In the genomic region with DNA sequence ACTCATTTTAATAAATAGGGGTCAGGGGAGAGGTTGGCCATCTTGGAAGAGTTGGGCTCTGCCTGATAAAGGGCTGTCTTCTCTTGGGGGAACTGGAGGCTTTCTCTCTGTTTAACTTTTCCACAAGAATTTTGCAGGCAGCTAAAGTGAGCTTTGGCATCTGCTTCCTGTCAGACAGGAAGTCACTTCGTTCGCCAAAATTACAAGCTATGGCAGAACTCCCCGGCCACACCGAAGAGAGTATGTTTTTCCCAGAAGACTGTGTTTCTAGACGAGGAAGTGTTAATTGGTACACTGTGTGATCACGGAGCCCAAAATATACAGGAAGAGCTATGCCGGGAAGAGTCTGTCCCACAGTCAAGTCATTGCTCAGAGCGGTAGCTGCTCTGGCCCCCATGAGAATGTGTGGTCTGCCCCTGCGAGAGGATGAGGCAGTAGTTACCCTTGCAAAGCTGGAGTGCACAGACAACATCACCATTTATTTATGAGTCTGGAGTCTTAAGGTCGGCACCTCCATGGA, we compare ENCODE assay signal across 8 mouse cellular contexts.
DNase-seq lines count a peak whose midpoint lies in the region; ATAC-seq and TF ChIP-seq lines count a peak whose summit lies in the region.

No protein-coding gene starts in this region.

- TF ChIP-seq POLR2A in small intestine, adult 2 months (IDR thresholded peaks at IDR 0.05; ENCODE audit: low read depth, low read length), result no peak

- no peaks in the 10 kb centered on the region for H3K36me3 ChIP-seq in lung, embryonic 16.5 days (ENCODE audit: control insufficient read depth, insufficient read depth, low read length)
- H3K36me3 ChIP-seq in kidney, postnatal 0 days (ENCODE audit: insufficient read depth, low read length), result no peaks in the 10 kb centered on the region
- H3K36me3 ChIP-seq in small intestine, adult 2 months (ENCODE audit: control insufficient read depth, insufficient read depth, low read length), result no peaks in the 10 kb centered on the region

- peak; percentile 40; the same call in 1 of the 2 replicates for ATAC-seq in lung, embryonic 16.5 days (ENCODE audit: low read depth)
- no peak for ATAC-seq in kidney, postnatal 0 days (replicated peaks; ENCODE audit: low FRiP score, low read depth)

- no peaks in the 10 kb centered on the region for H3K9me3 ChIP-seq in lung, embryonic 16.5 days (ENCODE audit: control insufficient read depth, low read length)
- no peaks in the 10 kb centered on the region for H3K9me3 ChIP-seq in kidney, postnatal 0 days (replicated peaks; ENCODE audit: low read length)

- H3K27me3 ChIP-seq in lung, embryonic 16.5 days (ENCODE audit: control insufficient read depth, insufficient read depth, low read depth, low read length), result no peaks in the 10 kb centered on the region
- H3K27me3 ChIP-seq in kidney, postnatal 0 days (ENCODE audit: insufficient read depth, low read length), result no peaks in the 10 kb centered on the region
- no peaks in the 10 kb centered on the region for H3K27me3 ChIP-seq in small intestine, adult 2 months (ENCODE audit: control insufficient read depth, insufficient read depth, low read length)

- 30% methylated on average over 10 of the region's 10 CpGs for whole genome bisulfite sequencing in lung, embryonic 16.5 days
- WGBS in kidney, postnatal 0 days, result 39% methylated on average over 10 of the region's 10 CpGs
- WGBS in small intestine, adult 2 months, result 12% methylated on average over 10 of the region's 10 CpGs

- H3K4me1 ChIP-seq in lung, embryonic 16.5 days (replicated peaks; ENCODE audit: control insufficient read depth, insufficient read depth, low read length), result peaks cover 45% of the 10 kb centered on the region
- peaks cover 32% of the 10 kb centered on the region for H3K4me1 ChIP-seq in kidney, postnatal 0 days (replicated peaks; ENCODE audit: insufficient read depth, low read length)
- H3K4me1 ChIP-seq in small intestine, adult 2 months (ENCODE audit: control insufficient read depth, insufficient read depth, insufficient read length, low read length), result peaks cover 30% of the 10 kb centered on the region; the same call in 1 of the 2 replicates

- no peak for TF ChIP-seq CTCF in kidney, postnatal 0 days (IDR thresholded peaks at IDR 0.05; ENCODE audit: low read depth)
- no peak for TF ChIP-seq CTCF in small intestine, adult 2 months (IDR thresholded peaks at IDR 0.05; ENCODE audit: extremely low read depth, insufficient read length, insufficient replicate concordance, low read depth, low read length)

- H3K9ac ChIP-seq in lung, embryonic 16.5 days (ENCODE audit: low read length), result no peak overlapping the region
- no peak overlapping the region for H3K9ac ChIP-seq in kidney, postnatal 0 days (ENCODE audit: low read depth, low read length)

- peak overlapping the region; percentile 0; the same call in 1 of the 2 replicates for H3K4me2 ChIP-seq in lung, embryonic 16.5 days (ENCODE audit: low read depth, low read length)
- no peak overlapping the region for H3K4me2 ChIP-seq in kidney, postnatal 0 days (ENCODE audit: low read length)

- H3K4me3 ChIP-seq in lung, embryonic 16.5 days (ENCODE audit: low read length), result no peak overlapping the region
- H3K4me3 ChIP-seq in kidney, postnatal 0 days (replicated peaks; ENCODE audit: low read depth, low read length), result no peak overlapping the region
- H3K4me3 ChIP-seq in small intestine, adult 2 months (ENCODE audit: low read depth, low read length), result no peak overlapping the region

- peak overlapping the region; percentile 90 for H3K27ac ChIP-seq in lung, embryonic 16.5 days (ENCODE audit: low read length)
- H3K27ac ChIP-seq in kidney, postnatal 0 days, result peak overlapping the region; percentile 61
- peak overlapping the region; percentile 90 for H3K27ac ChIP-seq in small intestine, adult 2 months (ENCODE audit: insufficient read depth, low read depth, low read length)

- DNase-seq in lung, postnatal 14 days, result no peak
- peak; percentile 54 to 57 for DNase-seq in heart, adult 9 months (ENCODE audit: low spot score in 2 of 2)
- peak; percentile 71 for DNase-seq in kidney, postnatal 0 days (ENCODE audit: low spot score)
- no peak for DNase-seq in cerebellum, postnatal 14 days
- DNase-seq in T-cell, adult 2 months (ENCODE audit: low spot score), result no peak
- no peak for DNase-seq in ovary, adult 18-20 months (ENCODE audit: low spot score)

Comparison
In these comparisons a context has a peak if more than half of its experiments do, and no peak if none do; other contexts are left out.
1. DNase-seq: peak in heart, adult 9 months (2 of 2) and kidney, postnatal 0 days (single experiment); none in lung, postnatal 14 days (single experiment), cerebellum, postnatal 14 days (0 of 2), T-cell, adult 2 months (single experiment) and ovary, adult 18-20 months (single experiment).
2. Peak in every context shown above with its lines, with median percentiles within 50 percentile points of each other: H3K27ac ChIP-seq.